Mouse (Mus musculus) B cell, adult 62 days (primary cell): ENCODE results near the gene Dtd1. TPM values are rescaled to one million over a fixed set of nuclear protein-coding genes. Genes with fewer than 3 reads are reported as not detected.

Experiments used
- total RNA-seq: library from RNA; stranded (reverse); gene quantifications from 4 replicates; pipeline ENCODE4 v1.2.4, GENCODE M21; 2023

Dtd1 gene
- total RNA-seq, result 17.8 to 22.2 TPM (median 19.5 TPM) in 4 replicates

GRCm38 (mm10) chr2:144599831-144600687 is at the start of gene Dtd1:
Gene Dtd1, plus strand, starts transcription at chr2:144599897.

GRCm38 (mm10) chr2:144550529-144550928 is 49.2 kb upstream of the Dtd1 start, which contains the start of gene Rbbp9:
Gene Rbbp9, minus strand, starts transcription at chr2:144550869.

GRCm38 (mm10) chr2:144555820-144556552 is 43.7 kb upstream of the Dtd1 start, which contains the start of gene Sec23b:
Gene Sec23b, plus strand, starts transcription at chr2:144556229.

GRCm38 (mm10) chr2:144593951-144594651 is 5.6 kb upstream of the Dtd1 start, which contains the start of gene Smim26:
Gene Smim26, plus strand, starts transcription at chr2:144594054.

Other genes with a start within 250 kb of the Dtd1 start
- gene Kat14, start 230.9 kb upstream of the Dtd1 start, total RNA-seq, result 32.3 to 38.4 TPM (median 35.1 TPM) in 4 replicates
- gene Pet117, start 230.9 kb upstream of the Dtd1 start, total RNA-seq, result 1.2 to 8.4 TPM (median 5.7 TPM) in 4 replicates
- 0.09 to 0.24 TPM (median 0.23 TPM) in 3 of 4 replicates, not detected in the other for gene Dzank1, start 72.5 kb upstream of the Dtd1 start, total RNA-seq
- 38.2 to 49.4 TPM (median 40.3 TPM) in 4 replicates for gene Polr3f, start 72.2 kb upstream of the Dtd1 start, total RNA-seq
- gene Rbbp9, start 49.0 kb upstream of the Dtd1 start, total RNA-seq, result 2.6 to 3.9 TPM (median 3.4 TPM) in 4 replicates
- gene Sec23b, start 43.7 kb upstream of the Dtd1 start, total RNA-seq, result 51.5 to 62.7 TPM (median 57.8 TPM) in 4 replicates
- 7.0 to 16.7 TPM (median 8.5 TPM) in 4 replicates for gene Smim26, start 5.8 kb upstream of the Dtd1 start, total RNA-seq
- not detected in 4 replicates for gene Scp2d1, start 223.8 kb downstream of the Dtd1 start, total RNA-seq